Mouse (Mus musculus) lung, embryonic 16.5 days (tissue): ENCODE results near the gene Slc9a8. TPM values are rescaled to one million over a fixed set of nuclear protein-coding genes. Genes with fewer than 3 reads are reported as not detected.

ENCODE experiments used
- ATAC-seq: fragments of 200-750 bp; cut with Nextera tagmentation; 2 replicates; pipeline ENCODE4 v1.8.0; 2017; ENCODE audit warnings: low read depth, mild to moderate bottlenecking, moderate library complexity
- H3K27ac ChIP-seq: fragments of 300-500 bp; sonication (generic); 2 replicates; pipeline ENCODE4 v1.5.1; 2014; ENCODE audit warnings: mild to moderate bottlenecking, control low read depth, low read length
- H3K27me3 ChIP-seq: fragments of 300-500 bp; sonication (generic); 2 replicates; pipeline ENCODE4 v1.6.1; 2014; ENCODE audit warnings: low read depth, low read length, mixed read lengths; ENCODE audit not compliant: control insufficient read depth, insufficient read depth
- H3K36me3 ChIP-seq: fragments of 300-500 bp; sonication (generic); 2 replicates; pipeline ENCODE4 v1.6.1; 2014; ENCODE audit warnings: low read length; ENCODE audit not compliant: control insufficient read depth, insufficient read depth
- H3K4me1 ChIP-seq: fragments of 300-500 bp; sonication (generic); replicated peaks from 2 replicates; pipeline ENCODE4 v1.6.1; 2014; ENCODE audit warnings: low read length, mixed read lengths; ENCODE audit not compliant: control insufficient read depth, insufficient read depth
- H3K4me2 ChIP-seq: fragments of 300-500 bp; sonication (generic); 2 replicates; pipeline ENCODE4 v1.6.1; 2014; ENCODE audit warnings: low read depth, low read length, control low read depth
- H3K4me3 ChIP-seq: fragments of 300-500 bp; sonication (generic); 2 replicates; pipeline ENCODE4 v1.5.1; 2014; ENCODE audit warnings: mild to moderate bottlenecking, low read length, control low read depth
- H3K9ac ChIP-seq: fragments of 300-500 bp; sonication (generic); 2 replicates; pipeline ENCODE4 v1.6.1; 2014; ENCODE audit warnings: low read length, control low read depth
- H3K9me3 ChIP-seq: fragments of 300-500 bp; sonication (generic); 2 replicates; pipeline ENCODE4 v1.6.1; 2016; ENCODE audit warnings: low read length; ENCODE audit not compliant: control insufficient read depth
- WGBS: fragments of 180-500 bp; shearing (Covaris S2); extraction: QIAGEN DNeasy Blood & Tissue Kit; methylation state at CpG from one replicate; pipeline ENCODE4 v1.1.7; 2014; 5-methylcytosine and 5-hydroxymethylcytosine counted together
- polyA plus RNA-seq: library from polyadenylated mRNA; unstranded; fragments of >200 nt; fragmentation: Nextera tagmentation; extraction: Ambion mirVana; gene quantifications from 2 replicates; pipeline ENCODE4 v1.2.1, GENCODE M21; 2015

Gene Slc9a8
- polyA plus RNA-seq, 1 experiment from 2014 or later, result 24.0 TPM

DNA sequence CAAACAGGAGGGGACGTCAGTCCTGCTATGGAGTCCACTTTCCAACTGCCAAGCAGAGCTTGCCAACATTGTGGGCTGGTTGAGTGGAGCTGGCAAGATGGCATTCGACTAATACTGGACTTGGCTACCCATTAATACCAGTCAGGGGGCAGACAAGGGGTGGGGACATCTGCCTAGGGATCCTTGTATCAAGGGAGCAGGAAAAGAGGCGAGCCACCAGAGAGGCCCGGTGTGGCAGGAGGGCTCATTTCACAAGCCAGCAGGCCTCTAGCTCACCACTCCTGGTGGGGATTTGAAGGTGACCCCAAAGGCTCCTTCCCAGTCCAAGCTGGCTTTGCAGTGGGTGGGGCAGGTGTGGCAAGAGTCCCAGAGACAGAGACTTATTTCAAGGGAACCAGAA lies 61.2 kb downstream of the Slc9a8 start:
- WGBS, result 87% methylated on average over 4 of the region's 4 CpGs
- no peak overlapping the region for H3K4me2 ChIP-seq
- no peak for ATAC-seq
- no peak overlapping the region for H3K27ac ChIP-seq
- H3K4me1 ChIP-seq, result no peaks in the 10 kb centered on the region
- no peak overlapping the region for H3K9ac ChIP-seq
- peaks cover 20% of the 10 kb centered on the region for H3K36me3 ChIP-seq
- H3K27me3 ChIP-seq, result no peaks in the 10 kb centered on the region
- H3K9me3 ChIP-seq, result no peaks in the 10 kb centered on the region
- no peak overlapping the region for H3K4me3 ChIP-seq

DNA sequence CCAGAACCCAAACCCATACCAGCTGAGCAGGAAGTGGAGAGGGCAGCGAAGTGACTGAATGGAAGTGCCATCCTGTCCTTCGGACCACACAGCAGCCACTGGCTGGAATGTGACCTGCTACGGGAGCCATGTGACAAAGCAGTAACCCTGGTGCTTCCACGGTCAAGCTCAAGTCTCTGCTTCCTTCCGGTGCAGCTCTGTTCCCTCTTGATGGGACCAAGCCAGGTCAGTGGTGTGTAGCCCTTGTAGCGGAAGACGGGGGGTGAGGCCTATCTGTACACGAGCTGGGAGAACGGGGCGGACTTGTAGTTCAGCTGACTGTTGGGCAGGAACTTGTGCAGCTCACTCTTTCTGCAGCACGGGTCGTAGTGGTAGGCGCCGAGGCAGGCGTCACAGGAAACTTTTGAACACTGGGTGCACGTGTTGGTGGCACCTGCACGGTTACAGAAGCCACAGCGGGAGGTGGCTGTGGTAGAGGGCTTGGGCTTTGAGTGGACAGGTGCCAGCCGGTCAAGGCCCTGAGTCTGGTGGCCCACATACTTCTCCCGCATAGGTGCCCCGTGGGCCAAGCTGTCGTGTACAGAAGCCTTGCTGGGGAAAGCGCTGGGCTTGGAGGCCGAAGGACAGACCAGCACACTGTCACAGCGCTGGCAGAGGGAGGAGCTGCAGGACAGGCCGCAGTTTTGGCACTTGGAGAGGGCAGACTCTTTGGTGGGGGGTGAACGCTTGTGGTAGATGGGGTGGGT lies 61.7 kb downstream of the Slc9a8 start:
- H3K9ac ChIP-seq, result no peak overlapping the region
- whole genome bisulfite sequencing, result 88% methylated on average over 27 of the region's 27 CpGs
- no peaks in the 10 kb centered on the region for H3K4me1 ChIP-seq
- H3K36me3 ChIP-seq, result peaks cover 20% of the 10 kb centered on the region
- H3K27ac ChIP-seq, result no peak overlapping the region
- H3K27me3 ChIP-seq, result no peaks in the 10 kb centered on the region
- no peaks in the 10 kb centered on the region for H3K9me3 ChIP-seq
- H3K4me2 ChIP-seq, result no peak overlapping the region
- no peak for ATAC-seq
- H3K4me3 ChIP-seq, result no peak overlapping the region

DNA sequence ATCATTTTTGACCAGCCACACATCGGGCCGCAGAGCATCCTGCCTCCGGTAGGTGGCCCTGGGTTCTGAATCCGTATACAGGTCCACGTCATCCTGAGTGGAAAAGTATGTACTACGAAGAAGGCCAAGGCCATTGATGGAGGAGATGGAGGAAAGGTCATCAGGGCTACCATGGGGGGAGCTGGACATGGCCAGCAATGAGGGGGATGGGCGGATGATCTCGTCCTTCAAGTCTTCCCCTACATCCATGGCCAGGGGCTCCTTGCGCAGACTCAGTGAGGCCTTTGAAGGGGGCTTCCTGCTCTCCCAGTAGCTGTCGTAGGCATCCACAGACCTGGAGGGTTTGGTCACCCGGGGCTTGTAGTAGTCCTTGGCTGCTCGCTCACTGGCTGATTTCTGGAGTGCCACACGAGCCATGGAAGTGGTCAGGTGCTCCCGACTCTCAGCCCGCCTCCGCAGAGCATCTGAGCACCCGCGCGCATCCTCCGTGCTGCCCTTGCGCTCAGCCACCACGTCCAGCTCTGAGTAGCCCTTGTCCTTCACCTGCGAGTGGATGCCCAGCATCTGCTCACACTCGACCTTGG lies 62.4 kb downstream of the Slc9a8 start:
- Histone ChIP-seq H3K27ac (no peak overlapping the region), H3K9me3 (no peaks in the 10 kb centered on the region), H3K4me1 (no peaks in the 10 kb centered on the region), H3K9ac (no peak overlapping the region), H3K4me2 (no peak overlapping the region), H3K4me3 (no peak overlapping the region), H3K27me3 (no peaks in the 10 kb centered on the region), H3K36me3 (peaks cover 20% of the 10 kb centered on the region)
- 91% methylated on average over 24 of the region's 24 CpGs for WGBS
- ATAC-seq, result no peak

DNA sequence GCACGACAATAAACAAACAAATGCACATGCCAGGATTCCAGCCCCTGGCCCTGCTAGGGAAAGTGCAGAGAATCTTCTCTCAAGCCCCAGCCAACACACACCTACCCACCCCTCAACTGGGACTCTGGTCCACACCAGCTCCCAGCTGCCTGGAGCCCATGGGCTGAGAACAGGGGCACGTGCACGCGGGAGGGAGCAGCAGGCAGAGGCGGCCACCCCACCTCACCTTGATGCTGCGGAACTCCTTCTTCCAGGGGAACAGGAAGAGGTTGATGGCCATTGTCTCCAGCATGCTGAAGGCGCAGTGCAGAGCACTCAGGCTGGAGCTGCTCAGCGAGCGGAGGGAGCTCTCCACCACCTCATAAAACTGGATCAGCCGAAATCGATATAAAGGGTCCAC lies 63.4 kb downstream of the Slc9a8 start:
- Histone ChIP-seq H3K9ac (no peak overlapping the region), H3K4me1 (no peaks in the 10 kb centered on the region), H3K9me3 (no peaks in the 10 kb centered on the region), H3K27ac (no peak overlapping the region), H3K27me3 (no peaks in the 10 kb centered on the region), H3K4me3 (no peak overlapping the region), H3K4me2 (no peak overlapping the region), H3K36me3 (peaks cover 20% of the 10 kb centered on the region)
- WGBS, result 90% methylated on average over 11 of the region's 11 CpGs
- ATAC-seq, result no peak

DNA sequence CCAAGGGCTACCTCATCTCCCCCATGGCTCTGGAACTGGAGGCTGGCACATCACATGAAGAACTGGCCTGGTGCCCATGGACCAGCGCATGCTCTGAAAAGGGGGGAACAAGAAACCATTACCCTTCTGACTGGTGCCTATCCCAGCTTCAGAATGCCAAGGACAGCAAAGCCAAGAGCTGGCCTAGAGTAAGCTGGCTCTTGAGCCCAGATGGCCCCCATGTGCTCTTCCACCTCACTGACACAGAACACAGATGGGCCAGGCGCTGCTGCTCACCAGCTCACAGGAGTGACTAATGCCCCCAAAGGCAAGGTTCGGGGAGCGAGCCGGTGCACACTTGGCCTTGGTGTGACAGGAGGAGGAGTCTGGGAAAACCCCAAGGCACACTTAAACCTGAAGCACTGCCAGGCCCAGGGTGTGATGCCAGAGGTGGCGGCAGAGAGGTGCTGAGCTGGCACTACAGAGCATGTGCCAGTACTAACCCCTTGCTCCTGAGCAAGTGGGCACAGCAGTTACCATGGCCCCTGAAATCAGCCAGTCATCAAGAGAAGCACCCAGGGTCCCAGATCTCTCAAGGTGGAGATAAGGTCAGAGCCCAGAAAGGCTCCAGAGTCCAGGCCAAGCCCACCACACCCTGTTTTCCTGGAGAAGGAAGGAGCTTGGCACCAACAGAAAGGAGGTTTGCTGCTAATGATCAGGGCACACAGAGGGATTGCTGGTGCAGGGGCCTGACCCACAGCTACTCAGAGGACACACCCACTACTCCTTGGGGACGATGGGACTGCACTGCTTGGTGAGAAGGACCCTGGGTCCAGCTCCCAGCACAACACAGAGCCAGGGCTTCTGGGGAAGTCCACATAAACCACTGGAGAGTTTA lies 64.2 kb downstream of the Slc9a8 start:
- 0 out of 2 replicates have a peak, but pooled peaks have one; percentile 7 for ATAC-seq
- H3K27me3 ChIP-seq, result no peaks in the 10 kb centered on the region
- H3K27ac ChIP-seq, result no peak overlapping the region
- H3K36me3 ChIP-seq, result peaks cover 20% of the 10 kb centered on the region
- H3K4me1 ChIP-seq, result no peaks in the 10 kb centered on the region; the same call in 1 of the 2 replicates
- no peak overlapping the region for H3K9ac ChIP-seq
- H3K4me3 ChIP-seq, result no peak overlapping the region
- H3K4me2 ChIP-seq, result no peak overlapping the region
- no peaks in the 10 kb centered on the region for H3K9me3 ChIP-seq
- WGBS, result 80% methylated on average over 7 of the region's 7 CpGs

DNA sequence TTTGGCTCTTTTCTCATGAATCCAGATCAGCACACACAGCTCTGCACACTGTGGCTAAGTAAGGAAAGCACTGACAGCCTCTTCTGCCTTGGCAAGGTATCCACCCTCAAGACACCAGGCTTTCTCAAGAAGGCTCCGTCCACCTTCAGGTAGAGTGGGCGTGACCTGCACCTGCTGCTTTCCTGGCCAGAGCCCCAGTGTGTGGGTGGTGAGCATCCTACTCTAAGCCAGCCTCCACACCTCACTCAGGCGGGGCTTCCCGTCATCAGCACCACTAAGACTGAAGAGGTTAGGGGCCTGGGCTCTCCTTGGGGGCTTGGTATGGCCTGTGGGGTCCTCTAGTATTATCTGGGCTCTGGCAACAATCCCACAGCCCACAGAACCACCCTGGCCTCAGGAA lies 65.1 kb downstream of the Slc9a8 start:
- ATAC-seq, result no peak
- H3K9me3 ChIP-seq, result no peaks in the 10 kb centered on the region
- no peak overlapping the region for H3K4me3 ChIP-seq
- no peak overlapping the region for H3K9ac ChIP-seq
- 80% methylated on average over 4 of the region's 4 CpGs for WGBS
- peaks cover 8% of the 10 kb centered on the region for H3K4me1 ChIP-seq
- no peak overlapping the region for H3K4me2 ChIP-seq
- H3K27me3 ChIP-seq, result no peaks in the 10 kb centered on the region
- H3K27ac ChIP-seq, result no peak overlapping the region
- peaks cover 20% of the 10 kb centered on the region for H3K36me3 ChIP-seq

DNA sequence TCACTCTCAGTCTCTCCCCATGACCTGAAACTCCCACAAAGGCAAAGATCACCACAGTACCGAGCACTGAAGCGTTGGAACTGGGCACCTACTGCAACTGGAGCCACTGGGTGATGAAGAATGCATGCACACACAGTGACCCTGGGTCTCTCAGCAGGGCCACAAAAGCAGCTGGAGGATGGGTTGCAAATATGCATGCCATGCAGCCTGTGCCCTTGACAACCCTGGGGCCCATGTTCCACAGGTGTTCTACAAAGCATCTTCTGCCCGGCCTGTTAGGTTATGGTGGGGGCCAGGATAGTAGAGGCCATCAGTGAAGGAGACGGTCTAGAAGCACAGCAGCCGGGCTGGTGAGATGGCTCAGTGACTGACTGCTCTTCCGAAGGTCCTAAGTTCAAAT lies 66.0 kb downstream of the Slc9a8 start:
- no peak overlapping the region for H3K4me2 ChIP-seq
- no peaks in the 10 kb centered on the region for H3K27me3 ChIP-seq
- no peak overlapping the region for H3K4me3 ChIP-seq
- peaks cover 20% of the 10 kb centered on the region for H3K36me3 ChIP-seq
- ATAC-seq, result no peak
- H3K9me3 ChIP-seq, result no peaks in the 10 kb centered on the region
- whole genome bisulfite sequencing, result 91% methylated on average over 6 of the region's 6 CpGs
- H3K9ac ChIP-seq, result no peak overlapping the region
- H3K27ac ChIP-seq, result no peak overlapping the region
- peaks cover 13% of the 10 kb centered on the region for H3K4me1 ChIP-seq

DNA sequence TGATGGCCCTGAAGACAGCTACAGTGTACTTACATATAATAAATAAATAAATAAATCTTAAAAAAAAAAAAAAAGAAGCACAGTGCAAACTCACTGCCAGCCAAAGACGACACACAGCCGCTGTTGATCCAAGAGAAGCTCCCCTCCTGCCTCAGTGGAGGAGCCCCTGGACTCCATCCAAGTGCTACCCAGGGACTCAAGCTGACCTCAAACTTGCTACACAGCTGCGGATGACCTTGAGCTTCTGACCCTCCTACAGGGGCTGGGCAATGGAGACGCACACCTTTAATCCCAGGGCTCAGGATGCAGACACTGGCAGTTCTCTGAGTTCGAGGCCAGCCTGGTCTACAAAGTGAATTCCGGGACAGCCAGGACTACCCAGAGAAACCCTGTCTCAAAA lies 66.5 kb downstream of the Slc9a8 start:
- Histone ChIP-seq H3K27me3 (no peaks in the 10 kb centered on the region), H3K9ac (no peak overlapping the region), H3K4me2 (no peak overlapping the region), H3K36me3 (peaks cover 17% of the 10 kb centered on the region), H3K4me3 (no peak overlapping the region), H3K4me1 (peaks cover 13% of the 10 kb centered on the region), H3K27ac (no peak overlapping the region), H3K9me3 (no peaks in the 10 kb centered on the region)
- no peak for ATAC-seq
- WGBS, result 82% methylated on average over 6 of the region's 6 CpGs
